Mouse (Mus musculus): ENCODE measurements around the gene Stxbp2. TPM values are rescaled to one million over a fixed set of nuclear protein-coding genes. Genes with fewer than 3 reads are reported as not detected.

Stxbp2 gene
- total RNA-seq, 4 experiments from 2014 or later: 59.8 to 87.1 (median 69.4) TPM

DNA sequence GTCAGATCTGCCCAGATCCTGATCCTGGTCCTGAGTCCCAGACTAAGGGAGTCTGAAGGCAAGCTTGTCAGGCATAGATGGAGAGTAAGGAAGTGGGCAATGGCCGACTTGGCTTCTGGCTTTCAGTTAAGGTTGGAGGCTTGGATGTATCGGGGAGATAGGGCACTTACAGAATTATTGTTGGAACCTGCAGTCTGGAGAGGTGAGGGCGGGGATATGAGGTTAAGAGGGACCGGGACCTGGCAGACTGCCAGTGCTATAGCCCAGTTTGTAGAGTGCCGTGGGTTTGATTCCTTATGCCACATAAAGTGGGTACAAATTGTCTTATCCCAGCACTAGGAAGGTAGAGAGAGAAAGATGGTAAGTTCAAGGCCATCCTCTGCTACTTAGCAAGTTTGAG lies 48.9 kb downstream of the Stxbp2 start:
- no peak for DNase-seq (ENCODE audit: low spot score in 2 of 2)

DNA sequence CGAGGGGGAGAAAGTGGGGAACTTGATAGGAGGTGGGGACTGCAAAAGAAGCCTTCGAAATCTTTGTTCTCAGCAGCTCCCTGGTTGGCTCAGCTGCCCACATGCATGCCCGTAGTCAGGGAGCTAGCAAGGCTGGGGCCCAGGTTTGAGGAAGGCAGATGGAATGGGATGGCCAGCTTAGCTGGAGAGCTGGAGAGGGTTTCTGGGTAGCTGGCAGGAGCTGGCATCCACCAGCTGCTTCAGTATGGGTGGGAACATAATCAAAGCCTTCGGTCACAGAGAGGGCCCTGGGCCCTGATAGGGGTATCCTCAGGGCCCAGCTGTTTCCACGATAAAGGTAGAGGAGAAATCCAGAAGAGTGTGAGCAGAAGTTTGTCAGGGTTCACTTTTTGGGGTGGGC lies 51.7 kb downstream of the Stxbp2 start:
- DNase-seq (ENCODE audit: low spot score in 2 of 2): no peak

DNA sequence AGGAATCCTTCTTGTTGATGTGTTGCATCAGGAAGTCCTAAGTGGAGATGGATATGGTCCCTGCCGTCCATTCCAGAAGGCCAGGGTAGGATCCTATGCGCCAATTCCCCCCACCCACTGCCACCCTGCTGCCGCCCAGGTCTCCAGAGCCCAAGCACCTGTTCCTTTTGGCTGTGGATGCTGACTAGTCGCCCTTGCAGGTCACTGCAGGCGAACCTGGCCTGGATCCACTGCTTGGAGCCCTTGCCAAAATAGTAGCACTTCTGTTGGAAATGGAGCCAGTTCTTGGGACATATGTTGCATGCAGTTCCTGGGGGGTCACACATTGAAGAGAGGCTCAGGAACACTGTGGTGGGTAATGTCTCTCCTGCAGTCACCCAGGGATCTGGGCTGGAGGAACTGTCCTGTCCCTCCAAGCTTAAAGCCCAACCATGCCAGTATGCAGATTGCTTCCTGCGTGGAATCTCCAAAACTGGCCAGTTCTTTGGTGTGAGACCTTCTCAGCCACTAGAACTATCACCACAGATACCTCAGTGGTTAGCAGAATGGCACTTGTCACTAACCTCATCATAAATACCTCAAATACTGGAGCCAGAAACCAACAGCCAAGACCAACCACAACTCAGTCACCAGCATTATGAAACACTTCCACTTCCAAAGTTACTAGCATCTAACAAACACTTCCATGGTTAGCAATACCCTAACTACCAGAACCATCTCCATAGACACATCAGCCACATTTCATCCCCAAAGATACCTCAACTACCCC lies 52.8 kb downstream of the Stxbp2 start:
- no peak for DNase-seq (ENCODE audit: low spot score in 2 of 2)

DNA sequence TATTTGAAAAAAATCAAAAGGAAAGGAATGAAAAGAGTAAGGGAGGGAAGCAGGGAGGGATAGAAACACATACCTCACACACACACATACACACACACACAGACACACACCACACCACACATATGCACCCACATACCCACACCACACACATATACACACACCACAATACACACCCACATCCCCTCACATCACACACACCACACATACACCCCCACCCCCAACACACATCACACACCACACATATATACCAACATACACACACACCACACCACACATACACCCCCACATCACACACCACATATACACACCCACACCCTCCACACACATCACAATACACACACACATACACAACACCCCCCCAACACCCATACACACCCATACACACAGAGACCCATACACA lies 53.8 kb downstream of the Stxbp2 start:
- no peak for DNase-seq (ENCODE audit: low spot score in 2 of 2)

DNA sequence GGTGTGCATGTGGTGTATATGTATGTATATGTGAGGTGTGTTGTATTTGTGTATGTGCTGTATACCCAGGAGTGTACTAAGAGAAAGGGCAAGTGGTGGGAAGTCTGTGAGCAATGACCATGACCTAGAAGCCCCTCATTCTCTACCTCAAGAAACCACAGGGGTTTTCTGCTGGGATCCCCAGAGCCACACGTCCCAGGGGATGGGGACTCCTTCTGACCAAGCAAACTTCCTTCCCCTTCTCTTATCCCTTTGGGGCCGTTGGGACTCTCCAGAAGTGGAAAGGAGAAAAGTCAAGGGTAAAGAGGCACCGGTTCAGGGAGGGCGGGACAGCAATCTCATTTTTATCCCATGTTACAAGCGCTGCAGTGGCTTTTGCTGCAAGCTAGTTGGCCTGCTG lies 54.7 kb downstream of the Stxbp2 start:
- no peak for DNase-seq (ENCODE audit: low spot score in 2 of 2)

DNA sequence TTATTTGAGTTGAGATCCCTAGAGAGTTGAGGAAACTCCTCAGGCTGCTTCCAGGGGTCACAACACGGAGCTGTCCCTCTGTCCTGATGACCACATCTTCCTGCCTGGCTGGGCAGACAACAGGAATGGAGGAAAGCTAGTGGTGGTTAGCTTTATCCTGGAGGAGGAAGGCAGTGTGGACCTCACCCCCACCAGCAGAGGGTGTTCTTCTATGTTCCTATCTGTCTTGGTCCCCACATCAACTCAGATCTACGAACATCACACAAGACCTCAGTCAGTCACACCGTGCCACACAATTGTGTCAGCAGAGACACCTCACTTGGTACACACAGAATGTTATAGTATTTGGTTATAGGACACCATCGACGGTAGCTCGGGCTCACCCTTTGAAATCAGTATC lies 56.8 kb downstream of the Stxbp2 start:
- no peak for DNase-seq (ENCODE audit: low spot score in 2 of 2)

DNA sequence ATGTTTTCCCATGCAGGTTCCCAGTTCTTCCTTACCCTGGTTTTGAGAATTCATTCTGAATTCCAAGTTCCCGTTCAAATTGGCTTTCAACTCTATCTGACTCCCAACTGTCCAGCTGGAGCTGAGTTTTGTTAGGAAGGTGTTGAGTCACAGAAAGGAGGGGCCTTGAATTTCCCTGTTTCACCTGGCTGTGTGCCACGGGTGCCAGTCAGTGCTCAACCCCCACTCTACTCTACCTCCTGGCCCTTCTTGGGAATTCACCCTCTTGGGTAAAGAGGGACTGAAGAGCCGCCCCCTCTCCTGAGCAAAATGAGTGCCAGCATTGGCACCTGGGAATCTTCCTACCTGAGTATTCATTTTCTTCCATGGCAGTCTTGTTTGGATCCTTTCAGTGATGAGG lies 60.0 kb downstream of the Stxbp2 start:
- no peak for DNase-seq (ENCODE audit: low spot score in 2 of 2)

Other genes starting within 250 kb of the Stxbp2 start
- 10 to 100 TPM; 38.5 to 56.8 (median 45.3) TPM for gene Arhgef18, start 237.9 kb upstream of the Stxbp2 start, total RNA-seq (2022)
- gene Pex11g, start 163.3 kb upstream of the Stxbp2 start, total RNA-seq (2022): 1 to 10 TPM in 2 of 4 experiments, under 1 TPM in 2; 0.70 to 2.1 (median 1.1) TPM
- gene Tex45, start 160.1 kb upstream of the Stxbp2 start, total RNA-seq (2022): under 1 TPM in 2 of 4 experiments, not detected in 2; 0.49 to 0.52 TPM
- gene Zfp358, start 137.8 kb upstream of the Stxbp2 start, total RNA-seq (2022): 10 to 100 TPM; 27.6 to 32.1 (median 28.0) TPM
- gene Mcoln1, start 130.5 kb upstream of the Stxbp2 start, total RNA-seq (2022): 10 to 100 TPM; 83.5 to 97.9 (median 89.6) TPM
- gene Pnpla6, start 115.6 kb upstream of the Stxbp2 start, total RNA-seq (2022): 100 to 1,000 TPM in 1 of 4 experiments, 10 to 100 TPM in 3; 66.7 to 102 (median 88.9) TPM
- gene C330021F23Rik, start 63.0 kb upstream of the Stxbp2 start, total RNA-seq (2022): under 1 TPM in 1 of 4 experiments, not detected in 3; 0.56 TPM
- gene Camsap3, start 43.7 kb upstream of the Stxbp2 start, total RNA-seq (2022): 10 to 100 TPM; 31.9 to 34.0 (median 32.6) TPM
- 10 to 100 TPM; 39.1 to 45.9 (median 41.4) TPM for gene Xab2, start 9.6 kb upstream of the Stxbp2 start, total RNA-seq (2022)
- gene Pet100, start 9.4 kb upstream of the Stxbp2 start, total RNA-seq (2022): 100 to 1,000 TPM in 1 of 4 experiments, 10 to 100 TPM in 3; 42.2 to 100 (median 80.9) TPM
- gene Pcp2, start 5.4 kb upstream of the Stxbp2 start, total RNA-seq (2022): not detected
- 1 to 10 TPM in 1 of 4 experiments, under 1 TPM in 3; 0.61 to 1.3 (median 0.75) TPM for gene Retn, start 24.8 kb downstream of the Stxbp2 start, total RNA-seq (2022)
- under 1 TPM in 2 of 4 experiments, not detected in 2; 0.25 to 0.31 TPM for gene Mcemp1, start 34.8 kb downstream of the Stxbp2 start, total RNA-seq (2022)
- gene Fcor, start 41.4 kb downstream of the Stxbp2 start, total RNA-seq (2022): 10 to 100 TPM in 3 of 4 experiments, 1 to 10 TPM in 1; 9.9 to 18.1 (median 14.7) TPM
- 10 to 100 TPM; 26.3 to 31.4 (median 28.6) TPM for gene Trappc5, start 45.3 kb downstream of the Stxbp2 start, total RNA-seq (2022)
- gene Fcer2a, start 63.2 kb downstream of the Stxbp2 start, total RNA-seq (2022): not detected
- not detected for gene Clec4g, start 89.7 kb downstream of the Stxbp2 start, total RNA-seq (2022)
- 1 to 10 TPM in 1 of 4 experiments, under 1 TPM in 1, not detected in 2; 0.34 to 1.1 TPM for gene Cd209a, start 118.0 kb downstream of the Stxbp2 start, total RNA-seq (2022)
- not detected for gene Cd209e, start 223.4 kb downstream of the Stxbp2 start, total RNA-seq (2022)
- gene Cd209d, start 247.6 kb downstream of the Stxbp2 start, total RNA-seq (2022): not detected